Mouse (Mus musculus): Measurements from ENCODE around the gene Tmem62.

GRCm38 (mm10) chr2:120970559-120971080, 6.2 kb upstream of the Tmem62 start, which contains the start of gene Ubr1:
- TF ChIP-seq CTCF (IDR thresholded peaks at IDR 0.05; ENCODE audit: low read depth) (no peak), EP300 (IDR thresholded peaks at IDR 0.05; ENCODE audit: low read depth) (0 out of 2 replicates have a peak, but pooled peaks have one; percentile 46)
